In genomic region chr3:154385831-154386312, GRCm38 (mm10) we compare ENCODE assay signal across 14 mouse cellular contexts. TPM values are rescaled to one million over a fixed set of nuclear protein-coding genes. Genes with fewer than 3 reads are reported as not detected.
DNase-seq lines count a peak whose midpoint lies in the region; ATAC-seq and TF ChIP-seq lines count a peak whose summit lies in the region.
"Had no signal": no experiment of that assay in that cellular context is flagged by ENCODE, and none has a peak within 500 bp of the region (broad histone marks: within the 10 kb centered on the region; RNA-seq: fewer than 3 reads in every experiment).

No protein-coding gene starts in this region.

- WGBS in forebrain, embryonic 11.5 days: 22% methylated on average over 10 of the region's 10 CpGs
- WGBS in forebrain, embryonic 10.5 days: 32% methylated on average over 10 of the region's 10 CpGs
- 4% methylated on average over 10 of the region's 10 CpGs for WGBS in forebrain, embryonic 14.5 days
- 25% methylated on average over 10 of the region's 10 CpGs for WGBS in midbrain, embryonic 11.5 days

- no peak overlapping the region; the same call in 1 of the 2 replicates for H3K27ac ChIP-seq in forebrain, embryonic 11.5 days (ENCODE audit: low read depth, low read length)
- no peak overlapping the region for H3K27ac ChIP-seq in forebrain, embryonic 10.5 days
- H3K27ac ChIP-seq in forebrain, embryonic 14.5 days (ENCODE audit: low read depth, low read length): peak overlapping the region; percentile 52
- no peak overlapping the region for H3K27ac ChIP-seq in midbrain, embryonic 11.5 days (ENCODE audit: low read depth, low read length)
- H3K27ac ChIP-seq: macrophage had no signal

- no peak for TF ChIP-seq CTCF in E14TG2a.4 (conservative IDR thresholded peaks at IDR 0.05; ENCODE audit: low read length)

- DNase-seq in forebrain, embryonic 11.5 days (ENCODE audit: low spot score): no peak
- no peak for DNase-seq in forebrain, embryonic 10.5 days (ENCODE audit: extremely low spot score, low spot score)
- peak; percentile 84 for DNase-seq in forebrain, embryonic 14.5 days (ENCODE audit: low spot score)
- peak; percentile 88 for DNase-seq in midbrain, embryonic 11.5 days (ENCODE audit: low spot score, missing footprints)
- no peak for DNase-seq in frontal cortex, postnatal 25 days (ENCODE audit: low spot score in 2 of 2)
- no peak for DNase-seq in thymus, postnatal 36 days
- no peak for DNase-seq in natural killer cell, adult 2 months (ENCODE audit: low spot score in 2 of 2)
- DNase-seq: cerebellum, adult 9-10 months; kidney, adult 8-10 months; layer of hippocampus, adult 9-11 months; liver had no signal

- peaks cover 10% of the 10 kb centered on the region; the same call in 1 of the 2 replicates for H3K4me1 ChIP-seq in forebrain, embryonic 11.5 days (replicated peaks; ENCODE audit: control insufficient read depth, insufficient read depth, low read length)
- H3K4me1 ChIP-seq in forebrain, embryonic 10.5 days: peaks cover 63% of the 10 kb centered on the region
- H3K4me1 ChIP-seq in E14TG2a.4 (replicated peaks; ENCODE audit: low read depth, low read length): peaks cover 34% of the 10 kb centered on the region
- peaks cover 22% of the 10 kb centered on the region for H3K4me1 ChIP-seq in forebrain, embryonic 14.5 days (ENCODE audit: control insufficient read depth, insufficient read depth, low read length)
- peaks cover 8% of the 10 kb centered on the region for H3K4me1 ChIP-seq in midbrain, embryonic 11.5 days (ENCODE audit: control insufficient read depth, insufficient read depth, low read length)

- H3K4me3 ChIP-seq in forebrain, embryonic 11.5 days (ENCODE audit: low read depth, low read length): no peak overlapping the region
- H3K4me3 ChIP-seq in forebrain, embryonic 10.5 days: no peak overlapping the region
- H3K4me3 ChIP-seq in E14TG2a.4 (replicated peaks; ENCODE audit: low read length): 0 out of 2 replicates have a peak overlapping the region, but pooled peaks have one; percentile 21
- no peak overlapping the region for H3K4me3 ChIP-seq in forebrain, embryonic 14.5 days (ENCODE audit: low read depth, low read length)
- no peak overlapping the region for H3K4me3 ChIP-seq in midbrain, embryonic 11.5 days (ENCODE audit: low read depth, low read length)

- H3K9ac ChIP-seq in forebrain, embryonic 11.5 days (ENCODE audit: low read length): no peak overlapping the region
- peak overlapping the region; percentile 35; the same call in 1 of the 2 replicates for H3K9ac ChIP-seq in forebrain, embryonic 14.5 days (ENCODE audit: low read length)
- peak overlapping the region; percentile 11; the same call in 1 of the 2 replicates for H3K9ac ChIP-seq in midbrain, embryonic 11.5 days (ENCODE audit: low read length)

- no peak overlapping the region for H3K4me2 ChIP-seq in forebrain, embryonic 11.5 days (ENCODE audit: low read depth, low read length, severe bottlenecking)
- H3K4me2 ChIP-seq in forebrain, embryonic 14.5 days (ENCODE audit: low read length): no peak overlapping the region
- 0 out of 2 replicates have a peak overlapping the region, but pooled peaks have one; percentile 6 for H3K4me2 ChIP-seq in midbrain, embryonic 11.5 days

- H3K9me3 ChIP-seq in forebrain, embryonic 11.5 days (ENCODE audit: control insufficient read depth, low read length): no peaks in the 10 kb centered on the region
- H3K9me3 ChIP-seq in forebrain, embryonic 10.5 days: no peaks in the 10 kb centered on the region
- peaks cover 5% of the 10 kb centered on the region; the same call in 1 of the 2 replicates for H3K9me3 ChIP-seq in E14TG2a.4 (ENCODE audit: low read length)
- no peaks in the 10 kb centered on the region for H3K9me3 ChIP-seq in forebrain, embryonic 14.5 days (replicated peaks; ENCODE audit: control insufficient read depth, low read length)
- no peaks in the 10 kb centered on the region for H3K9me3 ChIP-seq in midbrain, embryonic 11.5 days (ENCODE audit: control insufficient read depth, low read length)

- H3K27me3 ChIP-seq in forebrain, embryonic 11.5 days (ENCODE audit: control insufficient read depth, insufficient read depth, low read length): no peaks in the 10 kb centered on the region
- peaks cover 4% of the 10 kb centered on the region; the same call in 1 of the 2 replicates for H3K27me3 ChIP-seq in forebrain, embryonic 10.5 days (ENCODE audit: poor library complexity, severe bottlenecking)
- peaks cover 18% of the 10 kb centered on the region for H3K27me3 ChIP-seq in E14TG2a.4 (ENCODE audit: insufficient read depth, low read length)
- no peaks in the 10 kb centered on the region for H3K27me3 ChIP-seq in forebrain, embryonic 14.5 days (replicated peaks; ENCODE audit: control insufficient read depth, insufficient read depth, low read length)
- H3K27me3 ChIP-seq in midbrain, embryonic 11.5 days (ENCODE audit: control insufficient read depth, insufficient read depth, low read length): no peaks in the 10 kb centered on the region

- no peaks in the 10 kb centered on the region for H3K36me3 ChIP-seq in forebrain, embryonic 11.5 days (ENCODE audit: control insufficient read depth, insufficient read depth, low read length)
- H3K36me3 ChIP-seq in forebrain, embryonic 10.5 days (replicated peaks): no peaks in the 10 kb centered on the region
- no peaks in the 10 kb centered on the region for H3K36me3 ChIP-seq in E14TG2a.4 (ENCODE audit: insufficient read depth, low read length)
- H3K36me3 ChIP-seq in forebrain, embryonic 14.5 days (ENCODE audit: control insufficient read depth, insufficient read depth, low read length): no peaks in the 10 kb centered on the region
- H3K36me3 ChIP-seq in midbrain, embryonic 11.5 days (ENCODE audit: control insufficient read depth, insufficient read depth, low read length): no peaks in the 10 kb centered on the region

- peak; percentile 61 for ATAC-seq in forebrain, embryonic 11.5 days (replicated peaks; ENCODE audit: low FRiP score)
- ATAC-seq in forebrain, embryonic 14.5 days: peak; percentile 74
- ATAC-seq in midbrain, embryonic 11.5 days (ENCODE audit: low FRiP score): peak; percentile 45; the same call in 1 of the 2 replicates

RNA-seq across cellular contexts. Expression of gene Lhx8, which starts 55.4 kb away (rescaled TPM):
- polyA plus RNA-seq in forebrain, embryonic 11.5 days (2014; fragmentation: Nextera tagmentation; extraction: Ambion mirVana): 19.8 and 31.4 TPM in 2 replicates
- polyA plus RNA-seq in forebrain, embryonic 10.5 days (2016; fragmentation: Nextera tagmentation; extraction: Ambion mirVana): 2.5 and 4.8 TPM in 2 replicates
- 22.6 and 25.1 TPM in 2 replicates for polyA plus RNA-seq in forebrain, embryonic 14.5 days (2014; fragmentation: Nextera tagmentation; extraction: Ambion mirVana)
- polyA plus RNA-seq in midbrain, embryonic 11.5 days (2014; fragmentation: Nextera tagmentation; extraction: Ambion mirVana): 0.27 TPM in 1 of 2 replicates, not detected in the other
- polyA plus RNA-seq: macrophage; urinary bladder, adult 2 months had no signal

Comparison
In these comparisons a context has a peak if more than half of its experiments do, and no peak if none do; other contexts are left out.
1. DNase-seq: peak in forebrain, embryonic 14.5 days (single experiment) and midbrain, embryonic 11.5 days (single experiment); none in forebrain, embryonic 11.5 days (single experiment), forebrain, embryonic 10.5 days (single experiment), frontal cortex, postnatal 25 days (0 of 2), thymus, postnatal 36 days (0 of 2) and natural killer cell, adult 2 months (0 of 2).
2. Peak in every context shown above with its lines, with median percentiles within 50 percentile points of each other: ATAC-seq.